Mouse (Mus musculus) MEL (cell line): ENCODE results near the gene Slc26a10. TPM values are rescaled to one million over a fixed set of nuclear protein-coding genes. Genes with fewer than 3 reads are reported as not detected.
A peak's percentile ranks its signal among the peaks of the same experiment; 100 is the strongest.

Experiments used
- DNase-seq: peaks from one replicate; pipeline ENCODE4 v3.0.0; 2011; ENCODE audit warnings: low read depth, low spot score
- H3K27ac ChIP-seq: 2 replicates; pipeline ENCODE4 v1.5.1; 2012; ENCODE audit warnings: low read depth, mild to moderate bottlenecking, control low read depth, low read length, moderate library complexity; ENCODE audit not compliant: control insufficient read depth
- H3K27me3 ChIP-seq, 2 experiments: fragments of 150-350 bp in 1 of 2; sonication (generic) in 1 of 2; 2 replicates each; pipeline ENCODE4 v1.6.1; 2012; ENCODE audit warnings: low read length in 2 of 2, mild to moderate bottlenecking in 2 of 2, improper control_type of control experiment in 1 of 2, moderate library complexity in 1 of 2; ENCODE audit not compliant: insufficient read depth in 2 of 2, control insufficient read depth in 1 of 2
- H3K36me3 ChIP-seq, 2 experiments: 2 replicates each; pipeline ENCODE4 v1.6.1; 2012 to 2014; ENCODE audit warnings: low read length in 2 of 2, improper control_type of control experiment in 1 of 2, inconsistent platforms in 1 of 2, mild to moderate bottlenecking in 1 of 2; ENCODE audit not compliant: insufficient read depth in 2 of 2, control insufficient read depth in 1 of 2
- H3K4me1 ChIP-seq, 2 experiments: fragments of 150-350 bp in 1 of 2; sonication (generic) in 1 of 2; 2 replicates each; pipeline ENCODE4 v1.6.1; 2012; ENCODE audit warnings: low read length in 2 of 2, improper control_type of control experiment in 1 of 2, mild to moderate bottlenecking in 1 of 2; ENCODE audit not compliant: insufficient read depth in 2 of 2, control insufficient read depth in 1 of 2
- H3K4me3 ChIP-seq, 2 experiments: fragments of 150-350 bp in 1 of 2; sonication (generic) in 1 of 2; 2 replicates each; pipeline ENCODE4 v1.5.1; 2012; ENCODE audit warnings: low read depth in 2 of 2, low read length in 2 of 2, mild to moderate bottlenecking in 2 of 2, moderate library complexity in 2 of 2, control low read depth in 1 of 2, improper control_type of control experiment in 1 of 2; ENCODE audit not compliant: control insufficient read depth in 1 of 2, insufficient read depth in 1 of 2
- H3K79me2 ChIP-seq: 2 replicates; pipeline ENCODE4 v1.6.1; 2012; ENCODE audit warnings: mild to moderate bottlenecking, low read length, moderate library complexity; ENCODE audit not compliant: control insufficient read depth, poor library complexity, insufficient read depth
- H3K9ac ChIP-seq: 2 replicates; pipeline ENCODE4 v1.6.1; 2012; ENCODE audit warnings: low read depth, mild to moderate bottlenecking, control low read depth, low read length, moderate library complexity; ENCODE audit not compliant: control insufficient read depth, poor library complexity, severe bottlenecking
- H3K9me3 ChIP-seq: fragments of 150-350 bp; sonication (generic); replicated peaks from 2 replicates; pipeline ENCODE4 v1.6.1; 2012; ENCODE audit warnings: mild to moderate bottlenecking, low read length, improper control_type of control experiment, moderate library complexity; ENCODE audit not compliant: insufficient read depth
- BHLHE40 ChIP-seq: IDR thresholded peaks from 2 replicates; pipeline ENCODE4 v1.6.1; 2012; ENCODE audit warnings: low read depth, mild to moderate bottlenecking, inconsistent platforms, low read length, improper control_type of control experiment, borderline replicate concordance
- CHD1 ChIP-seq: IDR thresholded peaks from 2 replicates; pipeline ENCODE4 v1.6.1; 2012; ENCODE audit warnings: low read depth, mild to moderate bottlenecking, inconsistent platforms, low read length, improper control_type of control experiment
- CHD2 ChIP-seq: IDR thresholded peaks from 2 replicates; pipeline ENCODE4 v1.6.1; 2011; ENCODE audit warnings: low read length, improper control_type of control experiment
- E2F4 ChIP-seq: IDR thresholded peaks from 2 replicates; pipeline ENCODE4 v1.6.1; 2011; ENCODE audit warnings: low read depth, low read length, improper control_type of control experiment, borderline replicate concordance
- EP300 ChIP-seq, 2 experiments: IDR thresholded peaks; 2 replicates each; pipeline ENCODE4 v1.6.1; 2011; ENCODE audit warnings: improper control_type of control experiment in 2 of 2, low read length in 2 of 2, low read depth in 1 of 2, mild to moderate bottlenecking in 1 of 2
- ETS1 ChIP-seq: IDR thresholded peaks from 2 replicates; pipeline ENCODE4 v1.6.1; 2012; ENCODE audit warnings: low read depth, mild to moderate bottlenecking, inconsistent platforms, low read length, improper control_type of control experiment, moderate library complexity
- GABPA ChIP-seq: IDR thresholded peaks from 2 replicates; pipeline ENCODE4 v1.6.1; 2012; ENCODE audit warnings: low read depth, mild to moderate bottlenecking, inconsistent platforms, low read length, improper control_type of control experiment, moderate library complexity
- GATA1 ChIP-seq: IDR thresholded peaks from 2 replicates; pipeline ENCODE4 v1.6.1; 2011; ENCODE audit warnings: low read depth, low read length, improper control_type of control experiment
- HCFC1 ChIP-seq: IDR thresholded peaks from 2 replicates; pipeline ENCODE4 v1.6.1; 2012; ENCODE audit warnings: low read depth, mild to moderate bottlenecking, inconsistent platforms, low read length, improper control_type of control experiment, moderate library complexity
- MAFK ChIP-seq: IDR thresholded peaks from 2 replicates; pipeline ENCODE4 v1.6.1; 2011; ENCODE audit warnings: low read depth, mild to moderate bottlenecking, low read length, improper control_type of control experiment, borderline replicate concordance
- MAX ChIP-seq: IDR thresholded peaks from 2 replicates; pipeline ENCODE4 v1.6.1; 2011; ENCODE audit warnings: low read length, improper control_type of control experiment
- MEF2A ChIP-seq: IDR thresholded peaks from 2 replicates; pipeline ENCODE4 v1.6.1; 2014; ENCODE audit warnings: low read depth, mild to moderate bottlenecking, inconsistent platforms, low read length, improper control_type of control experiment; ENCODE audit not compliant: poor library complexity, insufficient replicate concordance, severe bottlenecking; ENCODE audit errors: extremely low read depth
- MXI1 ChIP-seq: IDR thresholded peaks from 2 replicates; pipeline ENCODE4 v1.6.1; 2011; ENCODE audit warnings: mild to moderate bottlenecking, low read depth, low read length, improper control_type of control experiment
- MYB ChIP-seq: IDR thresholded peaks from 2 replicates; pipeline ENCODE4 v1.6.1; 2011; ENCODE audit warnings: mild to moderate bottlenecking, low read depth, low read length, improper control_type of control experiment
- NELFE ChIP-seq: IDR thresholded peaks from 2 replicates; pipeline ENCODE4 v1.6.1; 2011; ENCODE audit warnings: low read depth, low read length, improper control_type of control experiment
- POLR2A ChIP-seq, 2 experiments: IDR thresholded peaks; 2 replicates each; pipeline ENCODE4 v1.6.1; 2011 to 2012; ENCODE audit warnings: low read length in 2 of 2, mild to moderate bottlenecking in 2 of 2, control low read depth in 1 of 2, improper control_type of control experiment in 1 of 2, low read depth in 1 of 2, moderate library complexity in 1 of 2; ENCODE audit not compliant: control insufficient read depth in 1 of 2, insufficient read depth in 1 of 2, poor library complexity in 1 of 2
- POLR2AphosphoS2 ChIP-seq: IDR thresholded peaks from 2 replicates; pipeline ENCODE4 v1.6.1; 2011; ENCODE audit warnings: low read length, improper control_type of control experiment
- POLR2AphosphoS5 ChIP-seq: IDR thresholded peaks from 2 replicates; pipeline ENCODE4 v1.6.1; 2012; ENCODE audit warnings: low read depth, borderline replicate concordance, mild to moderate bottlenecking, inconsistent platforms, low read length, moderate library complexity, mixed read lengths
- RCOR1 ChIP-seq: IDR thresholded peaks from 2 replicates; pipeline ENCODE4 v1.6.1; 2012; ENCODE audit warnings: low read depth, mild to moderate bottlenecking, inconsistent platforms, low read length, improper control_type of control experiment
- SIN3A ChIP-seq: IDR thresholded peaks from 2 replicates; pipeline ENCODE4 v1.6.1; 2012; ENCODE audit warnings: low read length, improper control_type of control experiment, inconsistent platforms
- SMC3 ChIP-seq: IDR thresholded peaks from 2 replicates; pipeline ENCODE4 v1.6.1; 2011; ENCODE audit warnings: low read depth, low read length, improper control_type of control experiment
- TAL1 ChIP-seq: IDR thresholded peaks from 2 replicates; pipeline ENCODE4 v1.6.1; 2012; ENCODE audit warnings: mild to moderate bottlenecking, inconsistent platforms, low read length, moderate library complexity, mixed read lengths
- TBP ChIP-seq: IDR thresholded peaks from 2 replicates; pipeline ENCODE4 v1.8.0; 2011; ENCODE audit warnings: low read depth, low read length, improper control_type of control experiment
- TCF12 ChIP-seq: IDR thresholded peaks from 2 replicates; pipeline ENCODE4 v1.6.1; 2014; ENCODE audit warnings: low read depth, mild to moderate bottlenecking, inconsistent platforms, low read length, improper control_type of control experiment, moderate library complexity
- USF1 ChIP-seq: IDR thresholded peaks from 2 replicates; pipeline ENCODE4 v1.6.1; 2014; ENCODE audit warnings: low read depth, mild to moderate bottlenecking, inconsistent platforms, low read length, improper control_type of control experiment, moderate library complexity
- USF2 ChIP-seq, 2 experiments: IDR thresholded peaks; 2 replicates each; pipeline ENCODE4 v1.6.1; 2011 to 2012; ENCODE audit warnings: improper control_type of control experiment in 2 of 2, low read length in 2 of 2, borderline replicate concordance in 1 of 2, inconsistent platforms in 1 of 2, low read depth in 1 of 2, mild to moderate bottlenecking in 1 of 2; ENCODE audit not compliant: insufficient read depth in 1 of 2
- ZC3H11A ChIP-seq: IDR thresholded peaks from 2 replicates; pipeline ENCODE4 v1.6.1; 2012; ENCODE audit warnings: low read depth, mild to moderate bottlenecking, inconsistent platforms, low read length, improper control_type of control experiment
- ZMIZ1 ChIP-seq: IDR thresholded peaks from 2 replicates; pipeline ENCODE4 v1.6.1; 2012; ENCODE audit warnings: low read depth, mild to moderate bottlenecking, inconsistent platforms, low read length, improper control_type of control experiment, moderate library complexity
- ZNF384 ChIP-seq: IDR thresholded peaks from 2 replicates; pipeline ENCODE4 v1.6.1; 2012; ENCODE audit warnings: low read depth, mild to moderate bottlenecking, inconsistent platforms, low read length, improper control_type of control experiment
- polyA plus RNA-seq, 2 experiments: library from polyadenylated mRNA; stranded (reverse) in 1 of 2; unstranded in 1 of 2; fragments of >175 nt in 1 of 2; fragments of >200 nt in 1 of 2; gene quantifications; 2 replicates each; pipeline versions ENCODE4 v1.2.1 to v1.2.4; 2012; ENCODE audit warnings: low replicate concordance in 2 of 2, low read depth in 1 of 2; ENCODE audit not compliant: insufficient read length in 2 of 2, insufficient read depth in 1 of 2, missing spikeins in 1 of 2
- total RNA-seq: library from RNA; depleted of rRNA; stranded (reverse); fragments of 300-350 nt; gene quantifications from 2 replicates; pipeline ENCODE4 v1.2.3, GENCODE M21; 2012

Gene Slc26a10
- total and polyA plus RNA-seq, 3 experiments = 1.1 to 1.3 TPM; not detected in 1

GRCm38 (mm10) chr10:127140971-127141370 is 39.5 kb downstream of the Slc26a10 start:
- no peak overlapping the region for H3K27ac ChIP-seq
- DNase-seq = no peak
- H3K36me3 ChIP-seq = peaks cover 0 to 31% of the 10 kb centered on the region in 2 experiments; a peak in 2 of 4 replicates
- H3K9ac ChIP-seq = no peak overlapping the region
- no peak overlapping the region for H3K4me3 ChIP-seq
- no peaks in the 10 kb centered on the region for H3K9me3 ChIP-seq
- no peaks in the 10 kb centered on the region for H3K79me2 ChIP-seq
- peaks cover 25 to 32% of the 10 kb centered on the region in 2 experiments for H3K4me1 ChIP-seq
- no peaks in the 10 kb centered on the region for H3K27me3 ChIP-seq
- TF ChIP-seq NELFE = no peak
- no peak for TF ChIP-seq GABPA
- no peak for TF ChIP-seq ZMIZ1
- TF ChIP-seq SIN3A = no peak
- no peak for TF ChIP-seq POLR2AphosphoS2
- TF ChIP-seq CHD2 = no peak
- no peak for TF ChIP-seq BHLHE40
- TF ChIP-seq ZC3H11A = no peak
- no peak for TF ChIP-seq ZNF384
- TF ChIP-seq POLR2AphosphoS5 = no peak
- TF ChIP-seq MAFK = no peak
- TF ChIP-seq SMC3 = no peak
- no peak for TF ChIP-seq TAL1
- no peak for TF ChIP-seq USF1
- TF ChIP-seq CHD1 = no peak

DNA sequence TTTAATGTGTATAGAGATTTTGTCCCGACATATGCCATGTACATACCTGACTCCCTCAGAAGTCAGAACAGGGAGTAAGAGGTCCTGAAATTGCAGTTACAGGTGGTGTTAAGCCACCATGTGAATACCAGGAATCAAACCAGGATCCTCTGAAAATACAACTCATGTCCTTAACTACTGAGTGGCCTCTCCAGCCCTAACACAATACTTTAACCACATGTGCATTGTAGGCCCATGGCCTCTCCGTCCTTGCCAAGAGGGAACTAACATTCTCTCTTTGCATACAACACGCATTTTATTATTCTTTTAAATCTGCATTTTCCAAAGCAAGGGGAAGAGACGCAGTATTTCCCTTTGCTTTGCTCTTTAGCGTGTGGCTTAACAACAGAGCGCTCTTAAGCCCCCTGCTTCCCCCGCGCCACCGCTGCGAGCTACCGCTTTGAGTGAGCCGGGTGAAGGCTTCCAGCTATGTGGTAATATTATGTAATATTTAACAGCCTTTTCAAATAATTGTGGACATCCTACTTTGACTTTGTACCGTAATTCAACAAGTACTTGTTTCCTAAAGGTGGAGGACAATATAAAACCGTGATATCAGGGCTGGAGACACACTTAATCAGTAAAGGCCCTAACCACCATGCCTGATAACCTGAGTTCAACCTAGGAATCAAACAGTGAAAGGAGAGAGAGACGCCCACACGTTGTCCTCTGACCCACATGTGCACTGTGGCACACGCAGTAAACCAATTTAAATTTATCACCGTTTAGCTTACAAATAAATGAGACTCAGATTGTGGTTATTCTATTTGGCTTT is 41.9 kb downstream of the Slc26a10 start:
- peaks cover 0 to 41% of the 10 kb centered on the region in 2 experiments; a peak in 2 of 4 replicates for H3K36me3 ChIP-seq
- no peaks in the 10 kb centered on the region; the same call in 1 of the 2 replicates for H3K79me2 ChIP-seq
- H3K4me1 ChIP-seq = peaks cover 31 to 44% of the 10 kb centered on the region in 2 experiments
- no peaks in the 10 kb centered on the region for H3K9me3 ChIP-seq
- peak; percentile 58 for DNase-seq
- no peaks in the 10 kb centered on the region for H3K27me3 ChIP-seq
- H3K27ac ChIP-seq = peak overlapping the region; percentile 54
- no peak overlapping the region for H3K4me3 ChIP-seq
- no peak overlapping the region for H3K9ac ChIP-seq
- TF ChIP-seq MAX (peak; percentile 81), TBP (no peak), BHLHE40 (peak; percentile 70), GATA1 (peak; percentile 86), MAFK (peak; percentile 53; the same call in 1 of the 2 replicates), ZMIZ1 (no peak), MYB (0 out of 2 replicates have a peak, but pooled peaks have one; percentile 16), ETS1 (peak; percentile 67), RCOR1 (peak; percentile 86), USF2 (IDR thresholded peaks at IDR 0.05; ENCODE audit: borderline replicate concordance in 1 of 2, insufficient read depth in 1 of 2, low read depth in 1 of 2, low read length in 2 of 2) (no peak), TCF12 (peak; percentile 41), SMC3 (no peak), SIN3A (peak; percentile 69; the same call in 1 of the 2 replicates), NELFE (no peak), HCFC1 (no peak), CHD1 (no peak), POLR2A (IDR thresholded peaks at IDR 0.05; ENCODE audit: control insufficient read depth in 1 of 2, insufficient read depth in 1 of 2, low read depth in 1 of 2, low read length in 2 of 2, poor library complexity in 1 of 2) (no peak), TAL1 (no peak), MXI1 (peak; percentile 71), EP300 (IDR thresholded peaks at IDR 0.05; ENCODE audit: low read depth in 1 of 2, low read length in 2 of 2) (peak; percentile 79 to 86), MEF2A (no peak), E2F4 (no peak)
